Mouse (Mus musculus): ENCODE results near the gene Atr. TPM values are rescaled to one million over a fixed set of nuclear protein-coding genes. Genes with fewer than 3 reads are reported as not detected.
A peak's percentile ranks its signal among the peaks of the same experiment; 100 is the strongest.

Atr gene
- polyA plus RNA-seq, 1 experiment from 2014 or later: 4.4 TPM

GRCm38 (mm10) chr9:95815706-95816105 lies 41.7 kb upstream of the Atr start:
- TF ChIP-seq EP300 (optimal IDR thresholded peaks at IDR 0.05) (no peak), CTCF (IDR thresholded peaks at IDR 0.05; ENCODE audit: low read depth) (no peak)

DNA sequence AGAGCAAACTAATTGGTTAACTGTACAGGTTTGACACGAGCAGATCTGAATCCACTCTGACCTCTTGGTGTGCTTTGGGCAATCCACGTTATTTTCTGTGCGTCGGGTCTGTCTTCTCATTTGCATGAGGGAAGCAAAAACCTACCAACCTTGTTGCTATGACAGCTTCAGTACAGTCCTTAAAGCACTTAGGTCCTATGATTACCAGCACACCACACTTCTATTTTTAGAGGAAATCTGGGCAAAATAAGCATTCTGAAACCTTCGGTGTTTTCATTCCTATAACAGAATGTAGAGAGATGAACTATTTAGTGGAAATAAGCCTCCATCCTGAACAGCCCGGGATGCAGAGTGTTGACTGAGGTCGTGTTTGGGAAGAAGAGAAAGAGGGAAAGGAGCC lies 34.9 kb upstream of the Atr start:
- 65% methylated on average over 7 of the region's 7 CpGs for WGBS
- Histone ChIP-seq H3K36me3 (ENCODE audit: control insufficient read depth, insufficient read depth, low read length) (no peaks in the 10 kb centered on the region), H3K27me3 (ENCODE audit: control insufficient read depth, insufficient read depth, low read length) (no peaks in the 10 kb centered on the region), H3K4me1 (replicated peaks; ENCODE audit: control insufficient read depth, insufficient read depth) (no peaks in the 10 kb centered on the region), H3K9me3 (ENCODE audit: control insufficient read depth, low read length) (no peaks in the 10 kb centered on the region), H3K4me3 (ENCODE audit: low read depth, low read length) (no peak overlapping the region), H3K9ac (ENCODE audit: low read length) (no peak overlapping the region), H3K27ac (replicated peaks) (no peak overlapping the region), H3K4me2 (replicated peaks; ENCODE audit: low read depth) (no peak overlapping the region)
- DNase-seq (ENCODE audit: low spot score) (no peak), ATAC-seq (ENCODE audit: low FRiP score, low TSS enrichment) (no peak)
- TF ChIP-seq EP300 (optimal IDR thresholded peaks at IDR 0.05) (no peak), CTCF (IDR thresholded peaks at IDR 0.05; ENCODE audit: low read depth) (no peak)

More at GRCm38 (mm10) chr9:95815706-95816105, 41.7 kb upstream of the Atr start:
- Histone ChIP-seq H3K9me3 (ENCODE audit: control insufficient read depth, low read length) (no peaks in the 10 kb centered on the region), H3K27me3 (ENCODE audit: control insufficient read depth, insufficient read depth, low read length) (no peaks in the 10 kb centered on the region), H3K4me1 (replicated peaks; ENCODE audit: control insufficient read depth, insufficient read depth) (no peaks in the 10 kb centered on the region), H3K36me3 (ENCODE audit: control insufficient read depth, insufficient read depth, low read length) (no peaks in the 10 kb centered on the region), H3K27ac (replicated peaks) (no peak overlapping the region), H3K4me3 (ENCODE audit: low read depth, low read length) (no peak overlapping the region), H3K9ac (ENCODE audit: low read length) (no peak overlapping the region), H3K4me2 (replicated peaks; ENCODE audit: low read depth) (no peak overlapping the region)
- ATAC-seq (ENCODE audit: low FRiP score, low TSS enrichment) (no peak), DNase-seq (ENCODE audit: low spot score) (no peak)
- 63% methylated on average over 4 of the region's 4 CpGs for WGBS

DNA sequence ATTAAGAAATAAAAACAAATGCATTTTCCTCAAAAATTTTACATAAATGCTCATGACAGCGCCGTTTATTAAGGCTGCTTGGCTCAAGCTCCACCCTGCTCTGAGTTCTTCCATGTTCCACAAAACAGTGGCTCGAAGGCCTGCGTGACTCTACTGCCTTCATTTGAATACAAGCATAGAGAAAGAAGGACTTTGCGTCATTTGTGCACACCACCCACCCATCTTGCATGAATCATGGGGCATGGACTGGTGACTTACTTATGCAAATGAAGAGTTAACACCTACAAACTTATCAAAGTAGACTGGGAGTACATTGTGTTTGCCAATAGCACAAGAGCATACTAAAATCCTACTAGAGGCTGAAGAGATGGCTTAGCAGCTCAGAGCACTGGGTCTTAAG lies 29.8 kb upstream of the Atr start:
- no peaks in the 10 kb centered on the region for H3K27me3 ChIP-seq (ENCODE audit: control insufficient read depth, insufficient read depth, low read length)
- H3K36me3 ChIP-seq (ENCODE audit: control insufficient read depth, insufficient read depth, low read length): no peaks in the 10 kb centered on the region
- peak; percentile 51 for DNase-seq (ENCODE audit: low spot score)
- no peaks in the 10 kb centered on the region for H3K4me1 ChIP-seq (replicated peaks; ENCODE audit: control insufficient read depth, insufficient read depth)
- TF ChIP-seq EP300 (optimal IDR thresholded peaks at IDR 0.05): no peak
- 86% methylated on average over 5 of the region's 5 CpGs for WGBS
- H3K27ac ChIP-seq (replicated peaks): no peak overlapping the region
- H3K4me3 ChIP-seq (ENCODE audit: low read depth, low read length): no peak overlapping the region
- no peak overlapping the region for H3K4me2 ChIP-seq (replicated peaks; ENCODE audit: low read depth)
- H3K9ac ChIP-seq (ENCODE audit: low read length): no peak overlapping the region
- ATAC-seq (ENCODE audit: low FRiP score, low TSS enrichment): peak; percentile 83
- no peaks in the 10 kb centered on the region for H3K9me3 ChIP-seq (ENCODE audit: control insufficient read depth, low read length)

DNA sequence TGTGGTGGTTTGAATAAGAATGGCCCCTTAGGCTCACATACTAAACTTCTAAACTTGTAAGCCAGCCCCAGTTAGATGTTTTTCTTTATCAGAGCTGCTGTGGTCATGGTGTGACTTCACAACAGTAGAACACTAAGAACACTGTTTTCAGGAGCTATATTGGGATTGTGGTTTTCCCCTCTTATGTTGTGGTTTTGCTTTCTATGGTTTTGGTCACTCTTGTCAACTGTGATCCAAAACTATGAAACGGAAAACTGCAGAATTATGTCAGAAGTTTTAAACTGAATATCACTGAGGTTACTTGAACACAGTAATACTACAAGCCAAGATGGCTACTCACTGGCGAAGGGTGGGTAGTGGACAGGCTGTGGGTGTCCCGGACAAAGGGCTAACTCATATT lies 24.6 kb upstream of the Atr start:
- H3K27me3 ChIP-seq (ENCODE audit: control insufficient read depth, insufficient read depth, low read length): no peaks in the 10 kb centered on the region
- TF ChIP-seq EP300 (optimal IDR thresholded peaks at IDR 0.05) (no peak), CTCF (IDR thresholded peaks at IDR 0.05; ENCODE audit: low read depth) (no peak)
- H3K4me3 ChIP-seq (ENCODE audit: low read depth, low read length): no peak overlapping the region
- 86% methylated on average over 3 of the region's 3 CpGs for WGBS
- H3K9ac ChIP-seq (ENCODE audit: low read length): no peak overlapping the region
- H3K4me1 ChIP-seq (replicated peaks; ENCODE audit: control insufficient read depth, insufficient read depth): no peaks in the 10 kb centered on the region
- no peaks in the 10 kb centered on the region for H3K9me3 ChIP-seq (ENCODE audit: control insufficient read depth, low read length)
- ATAC-seq (ENCODE audit: low FRiP score, low TSS enrichment) (no peak), DNase-seq (ENCODE audit: low spot score) (no peak)
- H3K27ac ChIP-seq (replicated peaks): no peak overlapping the region
- no peaks in the 10 kb centered on the region for H3K36me3 ChIP-seq (ENCODE audit: control insufficient read depth, insufficient read depth, low read length)
- H3K4me2 ChIP-seq (replicated peaks; ENCODE audit: low read depth): no peak overlapping the region

GRCm38 (mm10) chr9:95834799-95835198 lies 22.6 kb upstream of the Atr start:
- ATAC-seq (ENCODE audit: low FRiP score, low TSS enrichment): no peak
- Histone ChIP-seq H3K9ac (ENCODE audit: low read length) (no peak overlapping the region), H3K4me3 (ENCODE audit: low read depth, low read length) (no peak overlapping the region), H3K4me2 (replicated peaks; ENCODE audit: low read depth) (no peak overlapping the region), H3K4me1 (replicated peaks; ENCODE audit: control insufficient read depth, insufficient read depth) (no peaks in the 10 kb centered on the region), H3K36me3 (ENCODE audit: control insufficient read depth, insufficient read depth, low read length) (no peaks in the 10 kb centered on the region), H3K9me3 (ENCODE audit: control insufficient read depth, low read length) (no peaks in the 10 kb centered on the region), H3K27me3 (ENCODE audit: control insufficient read depth, insufficient read depth, low read length) (no peaks in the 10 kb centered on the region), H3K27ac (replicated peaks) (no peak overlapping the region)
- WGBS: 62% methylated on average over 3 of the region's 3 CpGs
- no peak for TF ChIP-seq EP300 (optimal IDR thresholded peaks at IDR 0.05)
- TF ChIP-seq CTCF (IDR thresholded peaks at IDR 0.05; ENCODE audit: low read depth): no peak
- no peak for DNase-seq (ENCODE audit: low spot score)

- Histone ChIP-seq H3K27me3 (ENCODE audit: control insufficient read depth, insufficient read depth, low read length) (no peaks in the 10 kb centered on the region), H3K4me1 (replicated peaks; ENCODE audit: control insufficient read depth, insufficient read depth) (no peaks in the 10 kb centered on the region), H3K9me3 (ENCODE audit: control insufficient read depth, low read length) (no peaks in the 10 kb centered on the region), H3K4me2 (replicated peaks; ENCODE audit: low read depth) (no peak overlapping the region), H3K9ac (ENCODE audit: low read length) (no peak overlapping the region), H3K27ac (replicated peaks) (no peak overlapping the region), H3K36me3 (ENCODE audit: control insufficient read depth, insufficient read depth, low read length) (no peaks in the 10 kb centered on the region), H3K4me3 (ENCODE audit: low read depth, low read length) (no peak overlapping the region)
- DNase-seq (ENCODE audit: low spot score): no peak
- peak; percentile 27; the same call in 1 of the 2 replicates for ATAC-seq (ENCODE audit: low FRiP score, low TSS enrichment)
- 87% methylated on average over 10 of the region's 10 CpGs for WGBS
- TF ChIP-seq EP300 (optimal IDR thresholded peaks at IDR 0.05) (no peak), CTCF (IDR thresholded peaks at IDR 0.05; ENCODE audit: low read depth) (no peak)
These were observed 21.7 kb upstream of the Atr start for GRCm38 (mm10) chr9:95835741-95836140.
